Mouse (Mus musculus) c-Kit-positive CD71-negative TER-119-negative erythroid progenitor cells, embryonic 14.5 days (primary cell): ENCODE results near the gene Ap3d1.

Source experiments
- DNase-seq: peaks from one replicate; pipeline ENCODE4 v3.0.0-alpha.2; 2013; ENCODE audit warnings: low read depth

Ap3d1 gene

DNA sequence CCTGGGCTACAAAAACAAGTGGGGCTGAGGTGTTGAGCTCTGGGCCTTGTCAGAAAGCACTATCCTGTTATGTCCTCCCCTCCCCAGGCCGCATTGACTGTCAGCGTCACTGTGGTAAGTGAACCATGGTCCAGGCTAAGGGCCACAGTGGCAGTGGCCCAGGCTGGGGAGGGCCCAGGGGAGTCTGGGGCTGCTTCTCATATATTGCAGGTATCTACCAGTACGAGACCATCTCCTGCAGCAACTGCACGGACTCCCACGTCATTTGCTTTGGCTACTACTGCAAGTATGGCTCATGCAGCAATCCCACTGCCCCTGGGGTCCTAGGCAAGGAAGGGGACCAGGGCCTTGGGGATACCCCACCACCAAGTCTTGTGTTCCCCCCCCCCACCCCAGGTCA is 38.4 kb downstream of the Ap3d1 start:
- no peak for DNase-seq

DNA sequence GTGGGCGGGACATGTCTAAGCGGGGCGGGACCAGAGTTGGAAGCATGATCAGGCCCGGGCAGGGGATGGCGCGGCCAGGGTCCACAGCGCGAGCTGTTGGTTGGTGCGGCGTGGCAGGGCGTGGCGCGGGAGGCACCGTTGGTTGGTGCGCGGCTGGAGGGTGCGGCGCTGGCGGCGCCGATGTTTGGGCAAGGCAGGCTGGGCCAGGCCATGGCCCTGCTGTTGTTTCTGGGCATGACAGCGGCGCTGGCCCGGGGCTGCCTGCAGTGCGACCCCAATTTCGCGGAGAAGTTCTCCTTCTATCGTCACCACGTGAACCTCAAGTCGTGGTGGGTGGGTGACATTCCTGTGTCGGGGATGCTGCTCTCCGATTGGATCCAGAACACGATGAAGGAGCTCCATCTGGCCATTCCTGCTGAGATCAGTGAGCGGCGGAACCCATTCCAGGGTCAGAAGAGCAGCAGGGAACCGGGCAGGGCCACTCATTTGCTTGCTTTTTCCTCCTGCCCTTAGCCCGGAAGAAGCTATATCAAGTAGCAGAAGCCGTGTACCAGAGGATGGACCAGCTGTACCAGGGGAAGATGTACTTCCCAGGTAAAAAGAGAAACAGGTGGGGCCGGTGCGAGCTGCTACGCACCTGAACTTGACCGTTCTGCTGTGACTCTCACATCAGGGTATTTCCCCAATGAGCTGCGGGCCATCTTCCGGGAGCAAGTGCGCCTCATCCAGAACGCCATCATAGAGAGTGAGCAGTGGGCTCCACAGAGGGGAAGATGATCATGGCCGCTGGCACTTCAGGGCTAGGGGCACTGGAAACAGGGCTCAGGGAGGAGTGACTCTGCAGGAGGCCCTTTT is 39.3 kb downstream of the Ap3d1 start:
- peak; percentile 88 for DNase-seq

DNA sequence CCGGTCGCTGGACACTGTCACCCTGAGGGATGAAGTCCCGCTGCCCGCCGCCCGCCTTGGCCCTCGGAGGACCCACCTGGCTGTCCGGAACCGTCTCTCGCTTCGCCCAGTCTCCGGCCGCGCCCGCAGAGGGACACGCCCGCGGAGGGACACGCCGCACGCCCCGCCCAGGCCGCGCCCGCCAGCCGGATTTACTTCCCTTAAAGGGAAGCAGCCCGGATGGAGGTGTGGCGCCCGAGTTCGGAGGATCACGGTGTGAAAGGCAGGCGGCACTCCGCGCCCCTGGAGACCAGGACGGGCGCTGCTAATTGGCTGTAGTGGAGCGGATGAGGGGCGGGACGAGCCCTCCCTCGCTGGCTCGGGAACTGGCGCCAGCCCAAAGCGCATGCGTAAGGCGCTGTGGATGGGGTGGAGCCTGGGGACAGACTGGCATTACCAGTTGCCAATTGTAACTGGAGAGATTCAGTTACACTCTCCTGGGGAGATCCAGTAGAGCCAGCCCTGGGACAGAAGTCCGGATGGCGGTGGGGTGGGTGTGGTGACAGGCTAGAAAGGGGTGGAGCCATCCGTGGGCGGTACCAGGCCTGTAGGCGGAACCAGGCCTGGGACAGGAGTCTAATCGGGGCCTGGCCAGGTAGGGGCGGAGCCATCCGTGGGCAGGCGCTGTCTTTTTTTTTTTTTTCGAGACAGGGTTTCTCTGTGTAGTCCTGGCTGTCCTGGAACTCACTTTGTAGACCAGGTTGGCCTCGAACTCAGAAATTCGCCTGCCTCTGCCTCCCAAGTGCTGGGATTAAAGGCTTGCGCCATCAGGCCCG is 40.1 kb downstream of the Ap3d1 start, which contains the start of the genes Mob3a and Izumo4:
Mob3a (minus strand) TSS at position 257 of the 815 bp plus-strand sequence.
Izumo4 (plus strand) TSS at position 464 of the 815 bp plus-strand sequence.
- peak; percentile 97 for DNase-seq

DNA sequence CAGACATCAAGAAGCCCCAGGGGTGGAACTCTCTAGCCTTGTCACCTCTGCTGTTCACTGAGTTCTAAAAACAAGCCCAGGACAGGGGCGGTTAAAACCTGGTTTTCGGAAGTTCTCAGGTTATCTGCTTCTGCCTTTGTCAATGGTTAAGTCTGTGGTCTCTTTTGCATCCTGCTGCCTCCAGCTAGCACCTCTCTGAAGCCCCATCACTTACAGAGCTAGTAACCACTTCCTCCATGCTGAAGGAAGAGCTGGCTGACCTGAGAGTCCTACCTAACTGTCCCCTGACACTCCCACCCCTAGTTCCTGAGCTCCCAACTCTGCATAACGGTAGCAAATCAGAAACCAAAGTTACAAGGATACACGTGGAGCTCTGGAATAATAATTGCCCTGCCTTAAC is 41.3 kb downstream of the Ap3d1 start:
- no peak for DNase-seq

DNA sequence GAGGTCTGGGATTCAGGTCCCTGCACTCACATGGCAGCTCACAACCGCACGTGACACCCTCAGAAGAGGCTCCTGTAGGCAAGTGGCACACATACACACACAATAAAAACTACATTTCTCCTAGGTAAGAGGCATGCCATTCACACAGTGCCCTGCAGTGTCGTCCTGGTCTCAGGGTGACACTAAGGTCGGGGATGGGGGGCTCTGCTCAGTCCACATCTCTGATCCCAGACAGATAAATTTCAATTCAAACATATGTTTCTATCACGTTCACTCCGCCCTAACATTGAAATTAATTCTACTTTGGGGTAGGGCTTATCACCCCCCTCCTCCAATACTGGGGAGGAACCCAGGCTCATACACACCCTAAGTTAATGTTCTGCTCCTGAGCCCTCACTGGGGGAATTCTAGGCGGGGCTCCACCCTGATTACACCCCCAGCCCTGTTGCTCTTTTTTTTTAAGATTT is 42.0 kb downstream of the Ap3d1 start:
- no peak for DNase-seq

DNA sequence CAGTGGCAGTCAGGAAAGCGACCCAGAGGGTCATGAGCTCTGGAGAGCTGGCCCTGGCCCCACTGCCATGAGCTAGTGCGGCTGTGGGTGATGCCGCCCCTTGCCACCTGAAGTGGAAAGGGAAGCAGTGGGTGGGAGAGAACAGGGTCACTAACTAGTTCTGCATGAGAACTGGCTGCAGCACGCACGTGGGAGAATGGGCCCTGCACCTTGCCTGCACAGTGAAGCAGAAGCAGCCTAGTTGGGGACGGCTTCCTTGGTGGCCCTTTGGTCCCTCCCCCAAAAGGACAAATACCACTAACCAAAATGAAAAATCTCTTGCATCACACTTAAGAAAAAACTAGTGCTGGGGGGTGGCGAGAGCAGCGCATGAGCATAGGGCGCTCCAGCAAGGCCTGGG is 43.5 kb downstream of the Ap3d1 start:
- no peak for DNase-seq

DNA sequence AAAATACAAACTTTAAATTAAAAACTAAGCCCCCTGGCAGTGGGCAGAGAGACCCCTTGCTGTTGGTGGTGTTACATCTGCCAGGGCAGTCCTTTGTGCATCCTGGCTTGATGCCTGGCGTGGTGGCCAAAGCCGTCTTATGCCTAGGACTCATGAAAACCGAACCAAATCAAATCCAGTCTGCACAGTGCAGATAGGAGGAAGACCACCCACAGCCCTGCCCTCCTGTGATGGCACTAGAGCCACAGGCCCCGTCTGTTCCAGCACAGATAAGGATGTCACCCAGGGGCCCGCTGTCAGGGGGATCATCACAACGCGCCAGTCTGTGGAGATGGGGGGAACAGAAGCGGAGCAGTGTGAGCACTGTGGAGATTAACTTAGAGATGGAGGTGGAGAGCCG is 44.3 kb downstream of the Ap3d1 start:
- no peak for DNase-seq

DNA sequence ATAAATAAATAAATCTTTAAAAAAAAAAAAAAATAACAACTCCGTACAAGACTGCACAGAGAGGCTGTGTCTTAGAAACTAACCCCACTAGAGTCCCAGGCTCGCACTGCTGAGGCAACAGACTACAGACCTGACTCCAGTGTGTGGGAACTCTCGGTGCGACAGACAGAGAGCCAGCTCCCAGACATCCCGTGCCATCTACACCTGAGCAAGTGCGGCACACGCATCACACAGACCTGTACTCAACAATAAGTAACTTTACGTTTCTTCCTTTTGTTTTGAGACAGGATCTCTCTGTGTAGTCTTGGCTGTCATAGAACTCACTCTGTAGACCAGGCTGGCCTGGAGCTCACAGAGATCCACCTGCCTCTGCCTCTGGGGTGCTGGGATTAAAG is 44.7 kb downstream of the Ap3d1 start:
- no peak for DNase-seq

DNA sequence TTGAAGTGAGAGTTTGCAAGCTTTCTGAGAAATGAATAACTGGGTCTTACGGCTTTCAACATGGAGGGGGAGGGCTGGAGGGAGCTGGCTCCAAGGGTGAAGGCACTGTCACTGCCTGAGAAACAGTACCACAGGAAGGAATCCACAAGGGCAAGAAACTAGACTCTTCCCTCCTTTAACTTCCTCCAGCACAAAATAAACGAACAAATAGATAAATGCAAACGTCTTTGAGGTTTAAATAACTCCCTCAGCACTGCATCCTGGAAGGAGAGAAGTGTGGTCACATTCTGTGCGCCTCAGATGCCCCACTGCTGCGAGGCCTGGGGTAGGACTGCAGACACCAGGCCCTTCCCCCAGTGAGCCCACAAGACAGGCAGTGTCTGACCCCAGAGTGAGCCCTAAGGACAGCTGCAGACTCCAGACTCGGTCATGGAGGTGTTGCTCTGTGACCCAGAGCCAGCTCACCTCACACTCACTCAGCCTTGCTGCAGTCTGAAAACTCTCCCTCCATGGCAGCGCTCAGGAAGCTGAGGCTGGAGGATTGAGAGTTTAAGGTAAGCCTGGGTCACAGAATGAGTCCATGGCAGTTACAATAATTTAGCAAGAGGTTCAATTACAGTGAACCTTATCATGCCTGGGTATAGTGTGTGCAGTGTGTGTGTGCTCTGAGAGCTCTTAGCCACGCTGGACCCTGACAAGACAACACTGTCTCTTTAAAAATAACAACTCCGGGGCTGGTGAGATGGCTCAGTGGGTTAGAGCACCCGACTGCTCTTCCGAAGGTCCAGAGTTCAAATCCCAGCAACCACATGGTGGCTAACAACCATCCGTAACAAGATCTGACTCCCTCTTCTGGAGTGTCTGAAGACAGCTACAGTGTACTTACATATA is 45.3 kb downstream of the Ap3d1 start:
- no peak for DNase-seq

DNA sequence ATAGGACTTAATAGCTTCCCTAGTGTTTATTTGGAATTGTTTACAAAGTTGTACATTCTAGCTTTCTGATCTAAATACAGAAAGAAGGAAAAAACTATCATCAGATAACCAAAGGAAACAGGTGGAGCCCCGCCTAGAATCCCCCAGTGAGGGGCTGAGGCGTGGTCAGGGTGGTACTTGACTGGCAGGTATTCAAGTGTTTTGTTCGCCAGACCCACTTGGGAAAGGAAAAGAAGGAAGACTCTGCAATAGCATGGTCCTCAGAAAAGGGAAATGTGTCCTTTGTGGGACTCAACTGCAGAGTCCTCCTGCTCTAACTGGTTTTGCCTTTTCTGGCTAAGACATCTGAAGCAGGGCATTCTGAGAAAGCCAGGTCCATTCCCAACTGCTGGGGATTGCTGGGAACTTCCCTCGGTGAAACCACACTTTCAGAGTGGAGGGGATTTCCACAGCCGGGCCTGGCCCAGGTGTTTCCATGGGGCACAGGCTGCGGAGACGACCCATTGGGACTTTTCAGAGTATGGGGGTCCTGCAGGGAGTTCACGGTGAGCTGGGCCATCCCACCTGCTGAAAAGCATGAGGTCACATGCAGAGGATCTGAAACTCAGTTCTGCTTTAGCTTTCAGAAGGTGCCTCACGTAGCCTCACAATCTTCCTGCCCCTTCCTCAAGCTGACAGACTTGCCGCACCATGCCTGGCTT is 46.1 kb downstream of the Ap3d1 start:
- DNase-seq, result no peak

DNA sequence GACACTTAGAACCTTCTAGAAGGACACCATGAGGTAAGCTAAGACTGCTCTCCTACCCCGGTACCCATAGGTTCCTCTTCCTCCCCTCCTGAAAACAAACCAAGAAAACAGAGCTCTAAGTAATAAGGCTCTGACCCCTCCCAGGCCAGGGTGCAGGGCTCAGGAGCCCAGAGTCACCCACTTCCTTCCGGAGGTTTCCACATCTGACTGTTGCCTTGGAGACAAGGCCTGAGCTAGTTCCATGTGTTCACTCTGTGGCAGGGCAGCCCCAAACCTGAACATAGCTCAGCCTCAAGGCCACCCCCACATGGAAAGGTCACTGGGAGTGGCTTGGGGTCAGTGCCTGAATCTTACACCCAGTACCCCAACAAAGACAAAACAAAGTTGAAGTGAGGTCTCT is 46.9 kb downstream of the Ap3d1 start:
- DNase-seq, result no peak

DNA sequence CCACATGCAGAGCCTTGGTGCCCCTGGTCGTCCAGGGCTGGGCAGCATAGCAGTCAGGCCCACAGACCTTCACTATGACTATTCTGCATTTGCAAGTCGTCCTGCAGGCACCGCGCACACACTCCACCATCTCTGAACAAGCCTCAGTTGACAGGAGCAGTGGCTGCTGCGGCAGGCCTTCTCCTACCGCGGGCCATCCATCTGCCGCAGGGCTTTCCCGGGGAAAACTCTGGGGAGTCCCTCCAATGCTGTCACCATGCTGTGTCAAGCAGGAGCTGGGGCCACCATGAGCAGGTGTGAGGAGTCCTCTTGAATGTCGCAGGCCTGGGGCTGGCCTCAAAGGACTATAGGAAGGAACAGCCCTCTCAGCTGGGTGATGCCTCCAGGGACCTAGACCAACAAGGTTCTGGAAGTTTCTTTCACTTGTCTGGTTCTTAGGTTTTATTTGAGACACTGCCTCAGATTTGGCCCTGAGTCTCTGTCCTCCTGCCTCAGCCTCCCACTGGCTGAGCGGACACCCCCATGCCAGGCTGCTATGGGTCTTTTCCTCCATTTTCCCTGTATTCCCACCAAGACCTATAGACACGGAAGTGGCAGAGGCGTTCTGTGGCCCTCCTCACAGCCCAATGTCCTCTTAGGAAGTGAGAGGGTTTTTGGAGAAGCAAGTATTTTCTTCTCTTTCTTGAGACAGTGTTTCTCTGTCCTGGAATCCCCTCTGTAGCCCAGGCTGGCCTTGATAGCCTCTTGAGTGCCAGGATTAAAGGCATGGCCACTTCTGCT is 47.7 kb downstream of the Ap3d1 start:
- no peak for DNase-seq

DNA sequence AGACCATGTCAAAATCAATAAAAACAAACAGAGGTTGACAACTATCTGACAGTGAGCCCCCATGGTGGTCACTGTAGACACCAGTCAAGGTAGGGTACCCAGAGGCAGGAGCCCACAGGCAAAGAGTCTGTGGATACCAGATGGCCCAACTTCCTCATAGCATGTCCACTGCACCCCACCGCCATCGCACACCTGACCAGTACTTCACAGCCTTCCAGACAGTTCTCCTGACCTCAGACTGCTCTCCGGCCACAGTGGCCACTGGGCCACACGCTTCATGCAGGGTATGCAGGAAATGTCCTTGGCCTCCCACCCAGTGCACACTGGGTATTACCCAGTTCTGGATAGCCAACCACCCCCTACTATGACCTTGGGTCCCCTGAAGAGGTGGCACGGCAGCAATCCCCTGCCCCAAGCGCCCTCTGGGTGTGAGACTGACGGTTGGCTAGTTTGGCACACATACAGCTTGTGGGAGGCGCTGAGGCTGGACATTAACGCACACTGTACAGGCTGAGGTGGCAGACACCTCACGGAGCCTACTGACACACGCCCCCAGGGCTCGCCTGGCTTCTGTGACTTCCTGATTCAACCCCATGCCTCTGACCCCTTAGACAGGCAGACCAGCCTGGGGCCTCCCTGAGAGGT is 48.5 kb downstream of the Ap3d1 start:
- no peak for DNase-seq

DNA sequence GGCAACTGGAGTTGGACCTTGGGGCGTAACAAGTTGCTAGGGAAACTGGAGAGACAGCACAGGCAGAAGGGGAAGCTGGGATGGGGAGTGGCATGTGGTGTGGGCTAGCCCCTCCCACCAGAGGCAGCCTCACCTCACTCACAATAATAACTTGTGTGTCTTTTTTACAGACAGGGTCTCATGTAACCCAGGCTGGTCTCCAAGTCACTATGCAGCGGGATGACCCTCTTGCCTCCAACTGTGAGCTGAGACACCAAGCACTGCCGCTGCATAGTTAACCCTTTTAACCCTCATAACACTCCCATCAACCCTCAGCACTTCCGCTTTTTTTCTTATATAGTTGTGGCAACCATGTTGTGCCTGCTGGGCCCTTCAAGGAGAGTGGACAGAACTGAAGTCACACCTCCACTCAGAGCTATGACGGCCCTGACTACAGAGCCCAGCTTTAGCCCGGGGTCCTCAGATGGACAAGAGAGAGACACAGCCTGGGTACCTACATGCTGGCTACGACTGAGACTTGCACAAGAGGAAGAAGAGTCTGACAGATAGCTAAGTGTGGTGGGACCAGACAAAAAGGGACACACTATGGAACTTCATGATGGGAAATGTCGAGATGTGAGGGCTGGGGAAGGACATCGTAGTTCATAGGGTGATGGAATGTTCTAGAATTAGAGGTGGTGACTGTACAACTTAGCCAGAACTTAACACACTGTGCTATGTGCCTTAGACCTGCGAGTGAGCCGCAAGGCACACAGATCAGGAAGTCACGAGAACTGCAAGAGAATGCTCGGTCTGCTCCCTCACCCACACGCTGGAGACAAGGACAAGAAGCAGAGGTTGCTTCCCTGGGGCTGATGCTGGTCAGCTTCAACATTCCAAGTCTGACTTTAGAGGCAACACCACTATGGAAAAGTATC is 49.6 kb downstream of the Ap3d1 start:
- DNase-seq, result no peak

DNA sequence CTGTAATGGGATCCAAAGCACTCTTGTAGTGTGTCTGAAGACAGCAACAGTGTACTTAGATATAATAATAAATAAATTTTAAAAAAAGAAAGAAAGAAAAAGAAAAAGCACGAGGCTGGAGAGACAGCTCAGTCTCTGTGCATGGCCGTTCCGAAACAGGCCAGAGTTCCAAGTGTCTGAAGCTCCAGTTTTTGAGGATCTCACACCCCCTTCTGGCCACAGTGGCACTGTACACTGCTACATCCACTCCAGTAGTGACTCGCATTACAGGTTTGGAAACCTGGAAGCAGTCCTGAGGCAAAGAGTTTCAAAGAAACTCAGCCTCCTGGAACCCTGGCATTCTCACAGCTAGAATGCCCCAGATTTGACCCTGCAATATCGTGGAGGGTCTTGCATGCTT is 54.2 kb downstream of the Ap3d1 start:
- DNase-seq, result no peak

DNA sequence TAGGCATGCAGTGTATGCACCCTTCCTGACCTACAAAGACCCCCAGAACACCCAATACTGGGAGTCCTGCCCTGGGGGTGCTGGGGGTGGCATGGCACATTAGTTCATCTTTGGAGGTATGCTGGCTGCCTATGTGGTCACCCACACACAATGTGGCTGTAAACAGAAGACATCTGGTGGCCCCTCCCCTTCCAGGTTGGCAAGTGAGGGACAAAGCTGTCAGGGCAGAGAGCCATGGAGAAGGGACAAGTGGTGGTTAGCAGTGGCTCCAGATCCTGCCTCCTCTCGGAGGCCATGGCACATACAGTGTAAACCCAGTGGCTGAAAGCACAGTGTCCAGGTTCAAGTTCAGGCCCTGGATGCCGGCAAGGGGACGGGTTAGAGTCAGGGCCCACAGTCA is 55.4 kb downstream of the Ap3d1 start:
- no peak for DNase-seq

DNA sequence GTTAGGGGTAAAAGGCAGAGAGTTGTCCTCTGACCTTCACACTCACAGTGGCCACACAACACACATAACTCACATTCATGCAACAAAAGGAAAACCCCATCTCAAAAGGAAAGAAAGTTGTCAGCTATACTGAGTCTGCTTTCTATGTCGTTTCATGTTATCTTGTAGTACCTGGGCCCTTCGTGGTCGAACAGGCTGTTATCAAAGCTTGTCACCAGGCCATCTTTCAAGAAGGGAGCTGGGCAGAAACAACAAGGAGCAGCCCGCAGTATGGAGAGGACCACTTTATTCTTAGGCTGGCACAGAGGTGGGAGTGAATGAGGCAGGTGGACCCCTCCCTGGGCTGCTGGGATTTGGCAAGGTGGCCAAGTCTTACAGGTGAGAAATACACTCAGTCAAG is 57.1 kb downstream of the Ap3d1 start:
- no peak for DNase-seq

DNA sequence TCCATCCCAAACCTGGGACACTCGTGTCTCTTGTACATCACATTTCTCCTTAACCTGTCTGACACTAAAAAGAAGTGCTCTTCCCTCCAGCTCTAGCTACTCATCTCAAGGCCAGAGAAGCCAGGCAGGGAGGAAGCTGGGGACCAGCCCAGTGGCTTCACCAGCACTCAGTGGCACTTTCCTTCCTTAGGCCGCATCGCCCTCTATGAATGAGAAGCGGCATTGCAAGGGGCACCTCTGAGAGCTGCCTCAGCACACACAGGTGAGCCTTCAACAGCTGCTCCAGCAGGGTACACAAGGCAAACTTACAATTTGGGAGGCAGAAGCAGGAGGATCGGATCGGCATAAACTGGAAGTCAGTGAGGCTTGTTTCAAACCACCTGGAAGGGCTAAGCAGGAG is 57.9 kb downstream of the Ap3d1 start:
- DNase-seq, result no peak

DNA sequence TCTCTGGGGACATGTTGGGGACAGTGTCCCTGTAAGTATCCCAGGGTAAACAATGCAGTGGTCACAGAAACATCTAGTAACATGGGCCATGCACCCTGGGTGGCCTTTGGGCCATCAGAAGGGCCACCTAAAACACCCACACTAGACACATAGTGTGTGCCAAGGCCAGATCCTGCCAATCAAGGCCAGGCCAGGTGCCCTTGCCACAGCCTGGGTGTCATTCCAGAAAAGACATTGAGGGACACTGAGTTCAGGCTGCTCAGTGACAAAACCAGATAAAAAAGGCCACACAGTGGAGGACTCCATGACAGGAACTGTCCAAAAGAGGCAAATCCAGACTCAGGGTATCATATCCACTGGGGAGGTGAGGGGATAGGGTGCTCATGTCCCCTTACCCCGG is 58.4 kb downstream of the Ap3d1 start:
- DNase-seq, result no peak
